Mouse (Mus musculus) 416B (cell line): ENCODE measurements at regions not wholly inside any gene's neighbourhood (a gene's known extent, or its start where the extent isn't known, plus 50 kb on each side); places are given as distances from the start of the nearest gene placed in this dataset.

Experiments used
- DNase-seq: peaks from one replicate; pipeline ENCODE4 v3.0.0; 2011; ENCODE audit warnings: low read depth

GRCm38 (mm10) chr11:63754826-63755225, 167.3 kb downstream of the Hs3st3b1 start:
- DNase-seq, result no peak

- DNase-seq, result no peak
These were observed 163.8 kb downstream of the Hs3st3b1 start for GRCm38 (mm10) chr11:63758313-63758712.

GRCm38 (mm10) chr11:63761561-63761960, 160.5 kb downstream of the Hs3st3b1 start:
- no peak for DNase-seq

GRCm38 (mm10) chr11:63767631-63768250, 154.3 kb downstream of the Hs3st3b1 start:
- no peak for DNase-seq

GRCm38 (mm10) chr11:63769738-63770137, 152.4 kb downstream of the Hs3st3b1 start:
- no peak for DNase-seq

GRCm38 (mm10) chr11:63775382-63775781, 146.7 kb downstream of the Hs3st3b1 start:
- DNase-seq, result no peak

GRCm38 (mm10) chr11:63779371-63779770, 142.7 kb downstream of the Hs3st3b1 start:
- no peak for DNase-seq

- DNase-seq, result no peak
These were observed 139.8 kb downstream of the Hs3st3b1 start for GRCm38 (mm10) chr11:63781967-63782915.

GRCm38 (mm10) chr11:63785281-63785886, 136.7 kb downstream of the Hs3st3b1 start:
- DNase-seq, result no peak

GRCm38 (mm10) chr11:63785965-63786364, 136.1 kb downstream of the Hs3st3b1 start:
- DNase-seq, result no peak

GRCm38 (mm10) chr11:63789473-63790120, 132.5 kb downstream of the Hs3st3b1 start:
- DNase-seq, result no peak

GRCm38 (mm10) chr11:63791004-63791862, 130.9 kb downstream of the Hs3st3b1 start:
- no peak for DNase-seq

GRCm38 (mm10) chr11:63793732-63794503, 128.2 kb downstream of the Hs3st3b1 start:
- DNase-seq, result no peak

- no peak for DNase-seq
These were observed 109.9 kb downstream of the Hs3st3b1 start for GRCm38 (mm10) chr11:63812146-63812545.

GRCm38 (mm10) chr11:63822847-63823246, 99.2 kb downstream of the Hs3st3b1 start:
- no peak for DNase-seq

- no peak for DNase-seq
These were observed 94.8 kb downstream of the Hs3st3b1 start for GRCm38 (mm10) chr11:63827271-63827762.

GRCm38 (mm10) chr11:63833480-63833879, 88.6 kb downstream of the Hs3st3b1 start:
- no peak for DNase-seq

GRCm38 (mm10) chr11:63834140-63834539, 88.0 kb downstream of the Hs3st3b1 start:
- no peak for DNase-seq

- DNase-seq, result no peak
These were observed 87.5 kb downstream of the Hs3st3b1 start for GRCm38 (mm10) chr11:63834631-63835030.
